Mouse (Mus musculus) B cell, adult (primary cell): ENCODE results near the gene Fhdc1. TPM values are rescaled to one million over a fixed set of nuclear protein-coding genes. Genes with fewer than 3 reads are reported as not detected.

Source experiments
- total RNA-seq: library from RNA; stranded (reverse); gene quantifications from 4 replicates; pipeline ENCODE4 v1.2.4, GENCODE M21; 2023; ENCODE audit not compliant: inconsistent age

The Fhdc1 gene
- total RNA-seq, result 0.30 to 1.7 TPM in 2 of 4 replicates, not detected in the others

GRCm38 (mm10) chr3:84480006-84480897, at the start of gene Fhdc1:
TSS of gene Fhdc1 (minus strand) at chr3:84480429.

Other genes with a start within 250 kb of the Fhdc1 start
- 0.35 to 1.5 TPM (median 0.62 TPM) in 4 replicates for gene Trim2, start 173.6 kb downstream of the Fhdc1 start, total RNA-seq
- gene Arfip1, start 102.2 kb upstream of the Fhdc1 start, total RNA-seq, result 30.4 to 33.1 TPM (median 31.6 TPM) in 4 replicates
- gene Tigd4, start 113.1 kb upstream of the Fhdc1 start, total RNA-seq, result not detected in 4 replicates
- 35.5 to 47.2 TPM (median 43.2 TPM) in 4 replicates for gene Tmem154, start 185.8 kb upstream of the Fhdc1 start, total RNA-seq